Mouse (Mus musculus): ENCODE data around the gene Rasl10b. TPM values are rescaled to one million over a fixed set of nuclear protein-coding genes. Genes with fewer than 3 reads are reported as not detected.

Rasl10b gene
- polyA plus RNA-seq, 1 experiment from 2014 or later: 48.6 TPM

DNA sequence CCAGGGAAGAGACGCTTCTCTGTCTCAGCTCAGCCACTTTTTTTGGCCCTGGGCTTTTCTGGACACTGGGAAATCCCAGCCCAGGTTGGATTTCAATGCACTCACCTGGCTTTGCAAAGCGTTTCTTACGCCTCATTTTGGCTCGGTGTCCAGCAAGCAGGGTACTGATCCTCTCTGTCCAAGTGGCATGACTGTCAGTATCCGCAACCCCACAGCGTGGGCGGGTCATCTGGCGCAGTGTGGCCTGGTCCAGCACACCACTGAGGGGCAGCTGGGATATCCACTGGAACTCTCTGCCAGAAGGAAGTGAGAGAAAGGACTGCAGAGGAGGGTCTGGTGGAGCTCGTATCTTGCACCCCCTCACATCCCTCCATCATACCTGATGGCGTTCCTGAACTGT, 42.3 kb downstream of the Rasl10b start:
- no peak for ATAC-seq (ENCODE audit: low FRiP score, low read depth)
- Histone ChIP-seq H3K4me2 (no peak overlapping the region), H3K4me1 (replicated peaks) (peaks cover 14% of the 10 kb centered on the region), H3K36me3 (no peaks in the 10 kb centered on the region), H3K9ac (no peak overlapping the region), H3K9me3 (no peaks in the 10 kb centered on the region), H3K27me3 (peaks cover 5% of the 10 kb centered on the region; the same call in 1 of the 2 replicates), H3K27ac (replicated peaks) (no peak overlapping the region), H3K4me3 (no peak overlapping the region)
- 88% methylated on average over 10 of the region's 10 CpGs for WGBS

DNA sequence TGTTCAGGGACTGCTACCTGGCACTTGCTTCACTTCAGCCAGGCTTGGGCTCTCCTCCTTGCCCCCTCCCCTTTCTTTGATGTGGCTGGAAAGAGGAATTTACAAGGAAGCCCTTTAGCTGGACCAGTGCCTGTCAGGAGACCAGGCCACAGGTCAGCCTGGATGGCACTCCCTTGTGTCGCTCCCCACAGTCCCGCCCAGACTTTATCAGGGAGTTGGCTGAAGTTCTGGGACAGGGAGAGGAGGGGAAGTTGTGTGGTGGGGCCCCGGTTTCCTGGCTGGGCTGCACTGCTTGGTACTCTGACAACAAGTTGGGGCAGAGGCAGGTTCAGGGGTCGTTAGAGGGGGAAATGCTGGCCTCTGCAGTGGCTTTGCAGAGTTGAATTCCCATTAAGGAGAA, 45.6 kb downstream of the Rasl10b start:
- H3K4me1 ChIP-seq (replicated peaks): peaks cover 6% of the 10 kb centered on the region; the same call in 1 of the 2 replicates
- no peaks in the 10 kb centered on the region for H3K27me3 ChIP-seq
- H3K9ac ChIP-seq: no peak overlapping the region
- H3K4me3 ChIP-seq: no peak overlapping the region
- WGBS: 32% methylated on average over 4 of the region's 4 CpGs
- no peaks in the 10 kb centered on the region for H3K9me3 ChIP-seq
- H3K36me3 ChIP-seq: no peaks in the 10 kb centered on the region
- ATAC-seq (ENCODE audit: low FRiP score, low read depth): no peak
- H3K27ac ChIP-seq (replicated peaks): no peak overlapping the region
- H3K4me2 ChIP-seq: no peak overlapping the region

DNA sequence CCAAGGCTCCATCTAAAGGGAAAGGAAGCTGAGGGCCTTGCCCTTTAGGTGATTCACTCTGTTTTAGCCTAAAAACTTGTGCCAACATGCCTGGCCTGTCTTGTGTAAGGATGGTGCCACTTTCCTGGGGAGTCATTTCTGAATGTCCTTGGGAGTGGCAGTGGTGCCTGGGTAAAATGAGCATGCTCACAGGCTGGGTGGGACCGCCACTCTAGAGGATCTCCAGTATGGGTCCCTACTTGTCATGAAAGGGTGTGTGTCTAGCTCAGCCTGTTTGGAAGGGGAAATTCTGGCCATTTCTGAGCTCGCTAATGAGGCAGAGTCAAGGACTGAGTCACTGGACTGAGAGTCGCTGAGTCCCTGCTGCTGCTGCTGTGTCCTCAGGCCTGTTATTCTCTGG, 46.7 kb downstream of the Rasl10b start:
- no peak for ATAC-seq (ENCODE audit: low FRiP score, low read depth)
- WGBS: 87% methylated on average over 3 of the region's 3 CpGs
- H3K27me3 ChIP-seq: no peaks in the 10 kb centered on the region
- H3K36me3 ChIP-seq: no peaks in the 10 kb centered on the region
- H3K27ac ChIP-seq (replicated peaks): no peak overlapping the region
- no peaks in the 10 kb centered on the region for H3K9me3 ChIP-seq
- peaks cover 6% of the 10 kb centered on the region; the same call in 1 of the 2 replicates for H3K4me1 ChIP-seq (replicated peaks)
- no peak overlapping the region for H3K4me2 ChIP-seq
- H3K9ac ChIP-seq: no peak overlapping the region
- H3K4me3 ChIP-seq: no peak overlapping the region

DNA sequence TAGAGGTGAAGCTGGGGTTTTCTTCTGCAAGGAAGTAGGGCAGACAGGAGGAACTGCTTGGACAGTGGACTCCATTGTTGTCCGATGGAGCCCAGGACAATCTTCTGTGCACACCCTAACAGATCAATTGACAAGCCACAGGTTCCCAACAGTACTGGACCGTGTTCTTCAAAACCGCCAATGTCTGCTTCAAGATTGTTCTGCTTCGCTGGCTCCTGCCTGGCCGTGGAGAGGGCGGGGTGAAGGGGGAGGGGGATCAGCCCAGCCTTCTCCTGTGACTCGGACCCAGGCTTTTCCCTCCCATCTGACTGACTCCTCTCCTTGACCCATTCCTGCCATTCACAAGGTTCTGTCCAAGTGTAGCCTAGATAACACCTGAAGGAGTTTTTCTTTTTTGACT, 48.3 kb downstream of the Rasl10b start:
- Histone ChIP-seq H3K36me3 (no peaks in the 10 kb centered on the region), H3K27me3 (peaks cover 10% of the 10 kb centered on the region), H3K4me3 (no peak overlapping the region), H3K9ac (no peak overlapping the region), H3K4me2 (no peak overlapping the region), H3K4me1 (replicated peaks) (peaks cover 6% of the 10 kb centered on the region; the same call in 1 of the 2 replicates), H3K9me3 (no peaks in the 10 kb centered on the region), H3K27ac (replicated peaks) (no peak overlapping the region)
- 28% methylated on average over 7 of the region's 7 CpGs for WGBS
- no peak for ATAC-seq (ENCODE audit: low FRiP score, low read depth)

DNA sequence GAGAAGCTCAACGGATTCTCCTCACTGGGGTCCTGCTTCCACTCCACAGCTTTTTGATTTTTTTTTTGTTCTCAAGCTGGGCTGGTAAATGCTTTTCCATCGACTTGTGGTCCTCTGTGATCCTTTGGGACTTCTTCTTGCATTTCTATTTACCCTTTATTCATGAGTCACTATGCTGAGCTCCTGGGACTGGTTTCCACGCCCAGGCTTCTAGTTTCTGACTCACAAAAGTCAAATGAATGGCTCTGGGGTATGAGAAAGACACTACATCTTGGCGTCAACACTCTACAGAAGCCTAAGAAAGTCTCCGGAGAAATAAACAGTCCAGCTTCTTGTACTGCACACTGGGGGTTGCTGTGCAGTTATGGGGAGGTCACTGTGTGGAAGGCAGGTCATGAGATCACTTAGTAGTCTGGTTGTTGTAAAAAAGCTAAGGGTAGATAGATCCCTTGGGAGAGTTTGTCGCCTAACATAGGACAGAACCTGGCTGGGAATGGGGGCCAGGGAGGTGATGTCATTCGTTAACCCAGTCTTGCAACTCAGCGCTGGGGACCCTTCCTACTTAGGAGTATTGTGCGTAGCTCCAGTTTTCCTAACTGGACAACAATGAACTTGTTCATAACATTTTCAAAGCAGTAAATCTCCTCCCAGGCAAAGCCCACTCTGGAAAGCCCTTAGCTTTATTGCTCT, 49.1 kb downstream of the Rasl10b start:
- Histone ChIP-seq H3K9ac (no peak overlapping the region), H3K27me3 (peaks cover 11% of the 10 kb centered on the region), H3K4me3 (no peak overlapping the region), H3K27ac (replicated peaks) (no peak overlapping the region), H3K9me3 (no peaks in the 10 kb centered on the region), H3K4me1 (replicated peaks) (peaks cover 14% of the 10 kb centered on the region), H3K4me2 (no peak overlapping the region), H3K36me3 (no peaks in the 10 kb centered on the region)
- no peak for ATAC-seq (ENCODE audit: low FRiP score, low read depth)
- WGBS: 62% methylated on average over 9 of the region's 9 CpGs

DNA sequence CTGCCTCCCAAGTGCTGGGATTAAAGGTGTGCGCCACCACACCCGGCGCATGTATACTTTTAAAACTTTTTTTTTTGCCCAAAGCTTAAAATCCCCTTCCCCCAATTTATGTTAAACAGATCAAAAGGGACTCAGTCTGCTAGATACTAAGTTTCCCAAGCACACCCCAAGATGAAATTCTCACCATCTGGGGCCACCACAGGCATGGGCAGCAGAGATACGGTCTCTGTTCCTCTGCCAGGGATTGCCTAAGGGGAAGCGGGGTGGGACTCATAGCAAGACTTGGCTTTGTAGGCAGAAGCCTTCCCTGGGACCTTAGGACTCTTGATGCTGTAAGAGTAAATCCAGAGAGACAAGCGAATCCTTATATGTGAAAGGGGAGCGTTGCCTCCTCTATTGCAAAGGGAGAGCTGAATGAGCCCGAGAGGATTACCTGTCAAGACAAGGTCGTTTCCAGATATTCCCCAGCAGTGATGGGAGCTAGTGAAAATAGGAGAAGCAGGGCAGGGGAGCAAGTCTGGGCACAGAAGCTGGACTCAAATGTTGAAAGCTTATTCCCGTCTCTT, 52.6 kb downstream of the Rasl10b start:
- WGBS: 69% methylated on average over 10 of the region's 10 CpGs
- no peaks in the 10 kb centered on the region for H3K9me3 ChIP-seq
- no peak for ATAC-seq (ENCODE audit: low FRiP score, low read depth)
- H3K4me2 ChIP-seq: peak overlapping the region; percentile 96
- no peak overlapping the region for H3K27ac ChIP-seq (replicated peaks)
- no peak overlapping the region for H3K9ac ChIP-seq
- H3K4me3 ChIP-seq: 0 out of 2 replicates have a peak overlapping the region, but pooled peaks have one; percentile 61
- H3K4me1 ChIP-seq (replicated peaks): peaks cover 19% of the 10 kb centered on the region
- peaks cover 32% of the 10 kb centered on the region for H3K27me3 ChIP-seq
- H3K36me3 ChIP-seq: no peaks in the 10 kb centered on the region

DNA sequence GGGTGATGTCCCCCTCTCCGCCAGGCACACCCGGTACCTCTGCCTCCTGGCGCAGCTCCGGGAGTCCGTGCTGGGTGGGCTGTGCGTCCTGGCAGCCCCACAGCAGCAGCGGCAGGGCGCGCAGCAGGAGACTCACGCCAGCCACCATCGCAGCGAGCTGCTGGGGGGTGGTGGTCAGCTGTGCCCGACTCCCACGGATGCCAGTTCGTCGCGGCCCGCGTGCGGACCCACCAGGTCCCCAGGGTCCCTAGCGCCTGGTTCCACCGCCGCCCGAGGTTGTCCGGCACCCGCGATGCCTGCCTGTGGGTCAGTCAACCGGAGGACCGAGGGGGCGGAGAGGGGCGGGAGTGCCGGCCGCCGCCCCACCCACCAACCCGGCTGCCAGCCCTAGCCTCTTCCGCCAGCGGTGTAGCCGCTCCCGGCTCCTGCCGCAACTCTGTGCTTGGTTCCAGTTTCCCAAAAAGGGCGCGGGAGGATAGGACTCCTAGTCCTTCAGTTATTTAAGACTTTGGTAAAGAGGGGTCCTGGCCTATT, 53.8 kb downstream of the Rasl10b start, which contains the start of gene Mmp28:
TSS of gene Mmp28 (minus strand) at position 361 of the 534 bp plus-strand sequence.
- Histone ChIP-seq H3K4me3 (peak within 1 kb of the TSS; percentile 61), H3K4me2 (peak within 1 kb of the TSS; percentile 96), H3K27ac (replicated peaks) (0 out of 2 replicates have a peak within 1 kb of the TSS, but pooled peaks have one; percentile 16), H3K36me3 (no peaks in the 10 kb centered on the region), H3K4me1 (replicated peaks) (peaks cover 28% of the 10 kb centered on the region), H3K9me3 (no peaks in the 10 kb centered on the region), H3K27me3 (peaks cover 32% of the 10 kb centered on the region), H3K9ac (peak within 1 kb of the TSS; percentile 68)
- 0% methylated on average over 41 of the region's 42 CpGs for WGBS
- peak; percentile 50; the same call in 1 of the 2 replicates for ATAC-seq (ENCODE audit: low FRiP score, low read depth)

DNA sequence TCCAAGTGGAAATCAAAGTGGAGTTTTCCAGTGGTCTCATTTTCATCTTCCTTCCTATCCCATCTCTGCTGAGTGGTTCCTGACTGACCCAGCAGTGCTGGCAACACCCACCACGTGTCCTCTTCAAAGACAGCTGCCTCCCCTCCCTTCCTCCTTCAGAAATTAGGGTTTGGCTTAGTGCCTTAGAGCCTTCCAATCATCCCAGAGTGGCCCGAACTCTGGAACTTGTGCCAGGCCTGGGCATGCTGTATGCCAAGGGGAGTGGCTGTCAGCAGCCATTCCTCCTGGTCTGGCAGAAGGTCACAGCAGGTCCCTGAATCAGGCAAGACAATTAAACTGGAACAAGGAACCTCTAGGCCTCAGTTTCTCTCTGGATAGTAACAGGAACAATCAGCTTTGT, 57.0 kb downstream of the Rasl10b start:
- peaks cover 28% of the 10 kb centered on the region for H3K4me1 ChIP-seq (replicated peaks)
- H3K4me3 ChIP-seq: no peak overlapping the region
- no peaks in the 10 kb centered on the region for H3K9me3 ChIP-seq
- peaks cover 37% of the 10 kb centered on the region for H3K27me3 ChIP-seq
- no peak overlapping the region for H3K4me2 ChIP-seq
- H3K27ac ChIP-seq (replicated peaks): peak overlapping the region; percentile 61
- WGBS: 21% methylated on average over 2 of the region's 2 CpGs
- no peak overlapping the region for H3K9ac ChIP-seq
- peak; percentile 60 for ATAC-seq (ENCODE audit: low FRiP score, low read depth)
- H3K36me3 ChIP-seq: no peaks in the 10 kb centered on the region

DNA sequence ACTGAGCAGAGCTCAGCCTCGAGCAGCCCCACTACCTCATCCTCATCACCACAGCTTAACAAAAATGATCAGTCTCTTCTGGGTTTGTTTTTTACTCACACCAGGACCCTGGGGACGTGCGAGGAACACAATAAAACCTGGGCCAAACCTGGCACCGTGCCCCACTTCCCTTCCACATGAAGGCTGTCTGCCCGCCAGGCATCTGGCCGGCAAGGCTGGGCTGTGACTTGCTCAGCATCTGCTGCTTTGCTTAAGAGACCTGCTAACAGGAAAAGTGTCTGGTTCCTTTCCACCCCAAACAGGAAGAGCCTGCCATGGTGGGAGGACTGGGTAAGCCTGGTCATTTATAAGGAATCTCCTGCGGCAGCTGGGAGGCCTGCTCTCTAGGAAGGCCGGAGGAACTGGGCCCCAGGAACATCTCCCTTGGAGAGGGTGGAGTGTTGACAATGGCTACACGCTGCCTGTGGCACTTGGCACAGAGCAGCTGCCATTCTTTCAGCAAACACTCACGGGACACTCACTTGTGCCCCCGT, 58.2 kb downstream of the Rasl10b start:
- H3K27ac ChIP-seq (replicated peaks): peak overlapping the region; percentile 61
- H3K27me3 ChIP-seq: peaks cover 28% of the 10 kb centered on the region
- H3K9me3 ChIP-seq: no peaks in the 10 kb centered on the region
- WGBS: 40% methylated on average over 11 of the region's 11 CpGs
- H3K4me1 ChIP-seq (replicated peaks): peaks cover 34% of the 10 kb centered on the region
- H3K9ac ChIP-seq: no peak overlapping the region
- no peak overlapping the region for H3K4me3 ChIP-seq
- H3K4me2 ChIP-seq: no peak overlapping the region
- peak; percentile 46; the same call in 1 of the 2 replicates for ATAC-seq (ENCODE audit: low FRiP score, low read depth)
- no peaks in the 10 kb centered on the region for H3K36me3 ChIP-seq

DNA sequence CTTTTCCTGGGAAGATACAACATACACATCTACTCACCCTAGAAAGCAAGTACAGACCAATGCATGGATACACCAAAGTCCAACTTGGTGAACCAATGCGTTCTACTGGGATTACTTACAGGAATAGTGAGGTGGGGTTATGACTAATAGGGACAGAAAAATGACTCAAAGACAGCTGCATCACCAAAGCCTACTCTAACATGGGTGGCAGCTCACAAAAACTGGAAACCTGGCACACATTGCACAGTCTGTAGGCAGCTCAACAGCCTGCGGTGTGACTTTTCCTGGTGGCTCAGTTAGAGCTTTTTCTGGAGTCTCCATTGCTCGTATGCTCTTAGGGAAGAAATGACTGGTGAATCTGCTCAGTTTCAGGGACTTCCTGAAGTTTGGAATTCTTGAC, 59.8 kb downstream of the Rasl10b start:
- Histone ChIP-seq H3K27me3 (peaks cover 19% of the 10 kb centered on the region), H3K27ac (replicated peaks) (no peak overlapping the region), H3K4me3 (no peak overlapping the region), H3K4me1 (replicated peaks) (peaks cover 24% of the 10 kb centered on the region), H3K4me2 (no peak overlapping the region), H3K9me3 (no peaks in the 10 kb centered on the region), H3K36me3 (no peaks in the 10 kb centered on the region), H3K9ac (no peak overlapping the region)
- 91% methylated on average over 3 of the region's 3 CpGs for WGBS
- ATAC-seq (ENCODE audit: low FRiP score, low read depth): no peak
